Mouse (Mus musculus) heart, embryonic 15.5 days (tissue): ENCODE measurements around the gene Pitpnm1. TPM values are rescaled to one million over a fixed set of nuclear protein-coding genes. Genes with fewer than 3 reads are reported as not detected.

Source experiments
- ATAC-seq: fragments of 200-750 bp; cut with Nextera tagmentation; replicated peaks from 2 replicates; pipeline ENCODE4 v1.8.0; 2017; ENCODE audit warnings: low read depth, moderate TSS enrichment; ENCODE audit not compliant: insufficient number of reproducible peaks, insufficient read depth, low FRiP score
- H3K27ac ChIP-seq: fragments of 300-500 bp; sonication (generic); 2 replicates; pipeline ENCODE4 v1.5.1; 2015; ENCODE audit warnings: mild to moderate bottlenecking, inconsistent platforms
- H3K27me3 ChIP-seq: fragments of 300-500 bp; sonication (generic); 2 replicates; pipeline ENCODE4 v1.6.1; 2015; ENCODE audit warnings: inconsistent platforms
- H3K36me3 ChIP-seq: fragments of 300-500 bp; sonication (generic); 2 replicates; pipeline ENCODE4 v1.6.1; 2015; ENCODE audit warnings: mild to moderate bottlenecking, inconsistent platforms
- H3K4me1 ChIP-seq: fragments of 300-500 bp; sonication (generic); replicated peaks from 2 replicates; pipeline ENCODE4 v1.6.1; 2015; ENCODE audit warnings: inconsistent platforms
- H3K4me2 ChIP-seq: fragments of 300-500 bp; sonication (generic); 2 replicates; pipeline ENCODE4 v1.6.1; 2015; ENCODE audit warnings: inconsistent platforms, mild to moderate bottlenecking, moderate library complexity
- H3K4me3 ChIP-seq: fragments of 300-500 bp; sonication (generic); 2 replicates; pipeline ENCODE4 v1.5.1; 2015; ENCODE audit warnings: mild to moderate bottlenecking, inconsistent platforms
- H3K9ac ChIP-seq: fragments of 300-500 bp; sonication (generic); 2 replicates; pipeline ENCODE4 v1.6.1; 2015; ENCODE audit warnings: mild to moderate bottlenecking, inconsistent platforms
- H3K9me3 ChIP-seq: fragments of 300-500 bp; sonication (generic); replicated peaks from 2 replicates; pipeline ENCODE4 v1.6.1; 2016; ENCODE audit warnings: inconsistent platforms
- WGBS: fragments of 180-500 bp; shearing (Covaris S2); methylation state at CpG from one replicate; pipeline ENCODE4 v1.1.7; 2015; ENCODE audit warnings: mixed read lengths; 5-methylcytosine and 5-hydroxymethylcytosine counted together
- polyA plus RNA-seq: library from polyadenylated mRNA; unstranded; fragments of >200 nt; fragmentation: Nextera tagmentation; extraction: Ambion mirVana; gene quantifications from 2 replicates; pipeline ENCODE4 v1.2.1, GENCODE M21; 2015

Pitpnm1 gene
- polyA plus RNA-seq, 1 experiment from 2014 or later = 17.2 TPM

DNA sequence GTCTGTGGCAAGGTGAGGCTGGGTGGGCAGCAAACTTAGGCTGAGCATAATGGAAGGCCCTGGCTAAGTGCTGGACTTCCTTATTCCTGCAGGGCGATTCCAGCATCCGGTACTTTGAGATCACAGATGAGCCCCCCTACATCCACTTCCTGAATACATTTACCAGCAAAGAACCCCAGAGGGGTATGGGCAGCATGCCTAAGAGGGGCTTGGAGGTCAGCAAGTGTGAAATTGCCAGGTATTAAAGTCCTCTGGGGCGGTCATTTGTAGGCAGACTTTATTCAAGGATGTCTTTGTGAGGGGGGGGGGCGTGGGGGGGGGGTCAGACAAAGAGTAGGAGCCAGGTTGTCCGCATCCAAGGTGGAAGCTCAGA is 51.7 kb downstream of the Pitpnm1 start:
- Histone ChIP-seq H3K27me3 (no peaks in the 10 kb centered on the region), H3K27ac (no peak overlapping the region), H3K4me2 (no peak overlapping the region), H3K4me1 (peaks cover 44% of the 10 kb centered on the region), H3K4me3 (no peak overlapping the region), H3K9ac (no peak overlapping the region), H3K9me3 (no peaks in the 10 kb centered on the region), H3K36me3 (peaks cover 23% of the 10 kb centered on the region)
- 68% methylated on average over 5 of the region's 5 CpGs for WGBS
- no peak for ATAC-seq

DNA sequence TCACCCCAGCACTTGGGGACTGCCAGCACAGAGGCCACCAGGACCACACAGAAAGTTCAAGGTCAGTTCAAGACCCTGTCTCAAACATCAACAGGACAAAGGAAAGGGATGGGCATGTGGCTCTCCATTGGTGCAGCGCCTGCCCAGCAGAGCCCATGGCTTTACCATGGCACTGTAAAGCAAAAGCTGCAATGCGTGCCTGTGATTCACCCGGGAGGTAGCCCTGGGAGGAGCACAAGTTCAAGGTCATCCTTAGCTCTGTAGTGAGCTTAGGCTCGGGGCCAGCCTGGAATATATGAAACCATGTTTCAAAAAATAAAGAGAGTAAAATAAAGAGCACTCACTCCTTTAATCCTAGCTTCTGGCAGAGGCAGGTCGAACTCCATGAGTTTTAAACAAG is 52.1 kb downstream of the Pitpnm1 start:
- Histone ChIP-seq H3K36me3 (peaks cover 28% of the 10 kb centered on the region), H3K27me3 (no peaks in the 10 kb centered on the region), H3K9ac (no peak overlapping the region), H3K27ac (no peak overlapping the region), H3K4me1 (peaks cover 47% of the 10 kb centered on the region), H3K9me3 (no peaks in the 10 kb centered on the region), H3K4me2 (no peak overlapping the region), H3K4me3 (no peak overlapping the region)
- 85% methylated on average over 5 of the region's 5 CpGs for WGBS
- ATAC-seq = no peak

DNA sequence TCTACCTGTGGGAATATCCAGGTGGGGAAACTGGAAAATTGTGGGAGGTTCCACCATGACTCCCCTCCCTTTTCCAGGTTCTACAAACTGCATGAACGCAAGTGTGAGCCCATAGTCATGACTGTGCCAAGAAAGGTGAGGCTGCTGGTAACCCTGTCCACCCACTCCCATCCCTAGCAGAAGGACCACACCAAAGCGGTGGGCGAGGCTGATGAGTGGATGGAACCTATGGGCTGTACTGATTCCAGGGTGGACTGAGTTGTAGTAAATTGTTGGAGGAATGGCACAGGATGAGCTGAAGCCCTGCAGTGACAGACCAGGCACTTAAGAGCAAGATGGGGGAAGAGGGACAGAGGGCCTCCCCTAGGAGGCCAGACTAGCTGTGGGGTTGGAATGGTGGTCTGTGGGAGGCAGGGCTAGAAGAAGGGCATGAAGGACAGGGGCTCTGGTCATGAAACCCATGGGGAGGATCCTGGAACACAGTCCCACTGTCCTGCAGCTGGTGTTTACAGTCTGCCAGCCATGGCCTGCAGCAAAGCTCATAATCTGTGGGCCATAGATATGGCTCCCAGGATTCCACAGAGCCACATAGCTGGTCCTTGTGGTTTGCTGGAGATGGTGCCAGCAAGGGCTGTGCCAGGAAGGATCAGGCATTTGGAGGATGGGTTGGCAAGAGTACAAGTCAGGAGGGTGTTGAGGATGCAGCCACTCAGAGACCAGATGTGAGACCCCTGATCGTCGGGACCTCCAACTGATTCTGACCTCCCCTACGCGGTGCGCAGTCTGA is 52.8 kb downstream of the Pitpnm1 start:
- Histone ChIP-seq H3K4me2 (no peak overlapping the region), H3K4me1 (peaks cover 44% of the 10 kb centered on the region), H3K27me3 (no peaks in the 10 kb centered on the region), H3K27ac (0 out of 2 replicates have a peak overlapping the region, but pooled peaks have one; percentile 17), H3K9me3 (no peaks in the 10 kb centered on the region), H3K4me3 (no peak overlapping the region), H3K9ac (no peak overlapping the region), H3K36me3 (peaks cover 35% of the 10 kb centered on the region)
- ATAC-seq = no peak
- 84% methylated on average over 8 of the region's 8 CpGs for WGBS

DNA sequence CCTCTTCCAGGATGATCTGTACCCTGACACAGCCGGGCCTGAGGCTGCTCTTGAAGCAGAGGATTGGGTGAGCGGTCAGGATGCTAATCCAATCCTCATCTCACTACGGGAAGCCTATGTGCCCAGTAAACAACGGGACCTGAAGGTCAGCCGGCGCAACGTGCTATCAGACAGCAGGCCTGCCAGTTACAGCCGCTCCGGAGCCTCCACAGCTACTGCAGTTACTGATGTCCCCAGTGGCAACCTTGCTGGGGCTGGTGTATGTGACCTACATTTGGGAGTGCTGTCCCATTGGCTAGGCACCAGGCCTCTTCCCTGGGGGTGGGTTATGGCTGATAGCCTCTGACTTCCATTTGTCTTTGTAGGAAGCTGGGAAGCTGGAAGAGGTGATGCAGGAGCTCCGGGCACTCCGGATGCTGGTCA is 53.4 kb downstream of the Pitpnm1 start, which contains the start of gene Ptprcap:
Ptprcap (plus strand) TSS at position 373 of the 423 bp plus-strand sequence.
- Histone ChIP-seq H3K4me3 (no peak within 1 kb of the TSS), H3K9ac (no peak within 1 kb of the TSS), H3K9me3 (no peaks in the 10 kb centered on the region), H3K27me3 (no peaks in the 10 kb centered on the region), H3K4me1 (peaks cover 39% of the 10 kb centered on the region), H3K27ac (0 out of 2 replicates have a peak within 1 kb of the TSS, but pooled peaks have one; percentile 17), H3K36me3 (peaks cover 40% of the 10 kb centered on the region), H3K4me2 (no peak within 1 kb of the TSS)
- 59% methylated on average over 11 of the region's 11 CpGs for WGBS
- no peak for ATAC-seq

DNA sequence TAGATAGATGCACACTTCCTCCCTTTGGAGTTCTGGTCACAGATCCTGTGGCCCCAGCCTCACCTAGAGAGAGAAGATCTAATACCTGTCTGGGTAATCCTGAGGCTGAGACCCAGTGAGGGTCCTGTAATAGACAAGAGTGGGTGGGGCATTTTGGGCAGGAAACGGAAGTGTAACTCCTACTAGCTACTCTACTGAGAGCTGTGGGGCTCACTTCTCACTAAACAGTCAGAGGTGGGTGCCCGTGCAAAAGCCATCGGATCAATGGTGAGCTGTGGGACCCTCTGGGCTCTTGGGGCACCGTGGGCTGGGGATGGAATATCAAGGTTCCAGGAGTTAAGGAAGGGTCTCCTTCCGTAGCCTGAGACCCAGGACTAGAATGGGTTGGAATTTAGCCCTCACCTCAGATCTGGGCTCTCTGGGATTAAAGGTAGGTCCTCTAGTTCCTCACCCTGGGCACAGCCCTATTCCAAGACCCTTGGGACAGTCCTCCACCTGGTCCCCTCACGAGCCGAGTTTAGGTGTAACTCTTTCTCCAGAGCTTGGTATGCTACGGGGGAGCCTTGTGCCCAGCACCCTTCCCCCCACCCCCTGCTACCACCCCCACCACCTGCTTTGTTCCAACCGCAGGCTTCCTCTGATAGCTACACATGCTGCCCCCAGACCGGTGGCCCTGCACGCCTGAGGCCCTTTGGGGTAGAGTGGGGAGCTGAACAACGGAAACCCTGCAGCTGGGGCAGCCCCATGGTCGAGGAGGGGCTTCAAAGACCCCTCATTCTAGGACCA is 54.8 kb downstream of the Pitpnm1 start:
- Histone ChIP-seq H3K4me3 (peak overlapping the region; percentile 17; the same call in 1 of the 2 replicates), H3K4me1 (peaks cover 31% of the 10 kb centered on the region), H3K27me3 (no peaks in the 10 kb centered on the region), H3K4me2 (no peak overlapping the region; the same call in 1 of the 2 replicates), H3K27ac (no peak overlapping the region), H3K9me3 (no peaks in the 10 kb centered on the region), H3K36me3 (peaks cover 54% of the 10 kb centered on the region), H3K9ac (no peak overlapping the region)
- ATAC-seq = no peak
- WGBS = 69% methylated on average over 13 of the region's 13 CpGs

DNA sequence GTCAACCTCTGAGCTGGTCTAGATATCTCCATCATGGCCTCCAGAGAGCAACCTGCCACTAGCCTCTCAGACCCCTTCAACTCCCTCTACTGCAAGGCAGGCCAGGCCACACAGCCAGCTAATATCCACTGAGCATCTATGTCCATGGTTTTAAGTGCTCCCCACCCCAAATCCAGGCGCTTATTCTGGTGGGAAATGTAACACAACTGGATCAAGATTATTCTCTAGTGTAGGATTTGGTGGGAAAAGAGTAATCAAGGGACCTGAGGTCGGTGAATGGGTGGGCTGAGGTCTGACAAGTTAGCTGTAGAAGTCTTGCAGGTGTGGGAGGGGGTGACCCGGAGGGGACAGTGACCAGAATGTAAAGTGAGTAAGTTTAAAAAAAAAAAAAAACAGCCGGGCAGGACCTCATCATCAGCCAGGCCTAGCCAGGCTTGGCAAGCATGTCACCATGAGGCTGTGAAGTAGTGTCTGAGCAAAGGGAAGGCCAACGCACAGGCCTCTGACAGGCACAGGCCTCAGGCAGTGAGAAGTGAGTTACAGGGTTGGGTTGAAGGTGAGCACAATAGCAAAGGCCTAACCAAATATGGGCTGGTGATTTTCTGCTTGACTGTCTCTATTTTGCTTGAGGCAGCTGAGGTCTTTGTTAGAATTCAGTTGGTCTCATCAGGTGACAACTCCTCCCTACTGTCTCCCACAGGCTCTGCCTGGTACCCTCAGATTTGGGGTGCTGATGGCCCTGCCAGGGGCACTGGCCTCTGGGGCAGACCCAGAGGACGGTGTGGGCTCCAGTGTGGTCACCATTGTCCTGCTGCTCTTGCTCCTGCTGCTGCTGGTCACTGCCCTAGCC is 55.6 kb downstream of the Pitpnm1 start:
- no peak for ATAC-seq

DNA sequence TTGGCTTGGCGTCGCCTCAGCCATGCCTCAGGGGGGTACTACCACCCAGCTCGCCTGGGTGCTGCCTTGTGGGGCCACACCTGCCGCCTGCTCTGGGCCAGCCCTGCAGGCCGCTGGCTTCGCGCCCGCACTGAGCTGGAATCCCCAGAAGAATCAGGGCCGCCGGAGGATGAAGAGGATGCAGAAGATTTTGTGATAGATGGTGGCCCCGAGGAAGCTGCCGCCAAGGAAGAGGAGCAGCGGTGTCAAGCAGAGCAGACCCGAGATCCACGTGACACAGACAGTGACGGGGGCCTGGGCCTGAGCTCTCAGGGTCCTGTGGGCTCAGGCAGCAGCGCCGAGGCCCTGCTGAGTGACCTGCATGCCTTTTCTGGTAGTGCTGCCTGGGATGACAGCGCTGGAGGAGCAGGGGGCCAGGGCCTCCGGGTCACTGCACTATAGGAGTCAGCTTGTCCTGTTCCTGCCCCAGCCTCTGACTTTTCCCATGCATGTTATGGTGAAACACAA is 56.3 kb downstream of the Pitpnm1 start:
- Histone ChIP-seq H3K9ac (no peak overlapping the region), H3K4me1 (peaks cover 18% of the 10 kb centered on the region), H3K27me3 (no peaks in the 10 kb centered on the region), H3K27ac (no peak overlapping the region), H3K4me3 (peak overlapping the region; percentile 17; the same call in 1 of the 2 replicates), H3K4me2 (no peak overlapping the region), H3K36me3 (peaks cover 52% of the 10 kb centered on the region), H3K9me3 (no peaks in the 10 kb centered on the region)
- 69% methylated on average over 20 of the region's 20 CpGs for WGBS
- no peak for ATAC-seq

More for the DNA sequence above, 55.6 kb downstream of the Pitpnm1 start:
- Histone ChIP-seq H3K27ac (no peak overlapping the region), H3K9me3 (no peaks in the 10 kb centered on the region), H3K4me2 (no peak overlapping the region), H3K27me3 (no peaks in the 10 kb centered on the region), H3K4me3 (peak overlapping the region; percentile 17; the same call in 1 of the 2 replicates), H3K9ac (no peak overlapping the region), H3K4me1 (peaks cover 22% of the 10 kb centered on the region), H3K36me3 (peaks cover 54% of the 10 kb centered on the region)
- WGBS = 70% methylated on average over 6 of the region's 6 CpGs

DNA sequence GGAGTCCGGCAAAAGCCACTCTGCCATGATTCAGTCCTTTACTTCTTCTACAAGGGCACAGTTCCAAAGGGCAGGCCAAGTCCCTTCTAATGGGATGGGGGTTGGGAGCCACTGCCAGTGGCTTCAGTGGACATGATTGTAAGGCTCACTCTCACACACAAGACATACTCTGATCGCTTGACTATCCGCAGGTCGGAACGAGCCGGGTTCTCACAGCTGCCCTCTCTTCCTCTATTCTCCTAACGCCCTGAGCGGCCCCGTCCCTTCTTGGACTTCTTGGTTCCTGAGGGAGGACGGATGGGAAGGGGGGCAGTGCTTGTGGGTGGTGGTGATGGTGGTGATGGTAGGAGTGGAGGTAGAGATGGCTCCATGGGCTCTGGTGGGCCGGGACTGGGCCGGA is 57.0 kb downstream of the Pitpnm1 start:
- Histone ChIP-seq H3K9me3 (no peaks in the 10 kb centered on the region), H3K4me1 (peaks cover 14% of the 10 kb centered on the region), H3K36me3 (peaks cover 55% of the 10 kb centered on the region), H3K27ac (no peak overlapping the region), H3K4me2 (no peak overlapping the region), H3K27me3 (no peaks in the 10 kb centered on the region), H3K9ac (no peak overlapping the region), H3K4me3 (no peak overlapping the region)
- ATAC-seq = no peak
- 89% methylated on average over 12 of the region's 12 CpGs for WGBS

DNA sequence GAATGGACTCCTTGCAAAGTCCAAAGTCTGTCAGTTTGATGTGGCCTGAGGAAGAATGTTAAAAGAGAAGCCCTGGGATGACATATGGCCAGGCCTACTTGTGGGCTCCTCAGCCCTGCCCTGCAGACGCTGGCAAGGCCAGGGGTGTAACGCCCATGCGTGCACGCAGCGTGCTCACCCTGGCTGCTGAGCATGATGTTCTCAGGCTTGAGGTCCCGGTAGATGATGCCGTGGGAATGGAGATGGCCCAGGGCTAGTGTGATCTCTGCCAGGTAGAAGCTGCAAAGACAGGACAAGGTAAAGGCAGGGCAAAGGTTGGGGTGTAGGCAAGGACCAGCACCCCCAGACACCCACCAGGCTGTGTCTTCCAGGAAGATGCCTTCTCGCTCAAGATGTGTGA is 59.3 kb downstream of the Pitpnm1 start:
- Histone ChIP-seq H3K4me2 (no peak overlapping the region), H3K27me3 (no peaks in the 10 kb centered on the region), H3K9ac (no peak overlapping the region), H3K27ac (no peak overlapping the region), H3K9me3 (no peaks in the 10 kb centered on the region), H3K4me1 (peaks cover 15% of the 10 kb centered on the region), H3K36me3 (peaks cover 48% of the 10 kb centered on the region), H3K4me3 (no peak overlapping the region)
- WGBS = 95% methylated on average over 8 of the region's 8 CpGs
- no peak for ATAC-seq

DNA sequence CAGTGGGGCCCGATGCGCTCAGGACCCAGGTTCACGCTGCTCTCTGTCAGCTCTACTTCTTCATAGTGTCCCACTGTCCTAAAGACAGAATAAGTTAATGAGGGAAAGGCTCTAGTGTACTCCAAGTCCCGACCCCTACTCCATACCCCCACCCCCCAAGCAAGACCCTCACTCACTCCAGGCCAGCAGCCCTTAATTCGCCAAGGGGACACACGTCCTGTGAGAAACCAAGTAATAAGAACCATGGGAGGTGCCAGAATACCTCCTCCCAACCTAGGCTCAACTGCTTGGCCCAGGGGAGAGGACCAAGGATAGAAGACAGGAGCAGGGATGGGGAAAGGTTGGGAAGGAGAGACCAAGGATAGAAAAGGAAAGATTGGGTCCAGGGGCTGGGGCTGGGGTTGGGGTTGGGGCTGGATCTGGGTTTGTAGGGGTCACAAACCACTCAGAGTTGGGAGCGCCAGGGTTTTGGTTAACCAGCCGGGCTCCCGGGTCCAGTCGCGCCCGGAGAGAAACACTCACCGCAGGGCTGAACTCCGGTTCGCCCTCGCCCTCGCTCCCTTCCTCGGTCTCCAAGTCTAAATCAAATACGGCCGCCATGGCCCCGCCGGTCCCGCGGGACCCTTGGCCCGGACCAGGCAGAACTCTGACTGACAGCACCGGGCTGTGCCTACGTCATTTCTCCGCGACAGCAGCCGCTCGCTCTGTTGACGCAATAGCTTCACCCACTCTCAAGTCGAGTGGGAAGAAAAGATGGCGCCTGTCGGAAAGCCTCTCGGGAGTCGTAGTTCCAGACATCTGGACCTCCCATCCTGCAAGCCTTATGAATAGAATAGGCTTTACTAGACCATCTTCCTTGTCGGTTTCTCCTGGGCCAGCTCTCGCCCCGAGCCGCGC is 63.1 kb downstream of the Pitpnm1 start, which contains the start of gene Rps6kb2:
Rps6kb2 (minus strand) TSS at position 709 of the 897 bp plus-strand sequence.
- Histone ChIP-seq H3K27me3 (no peaks in the 10 kb centered on the region), H3K4me2 (peak within 1 kb of the TSS; percentile 90), H3K27ac (peak within 1 kb of the TSS; percentile 27), H3K9me3 (no peaks in the 10 kb centered on the region), H3K4me3 (peak within 1 kb of the TSS; percentile 75), H3K9ac (peak within 1 kb of the TSS; percentile 83), H3K4me1 (peaks cover 32% of the 10 kb centered on the region), H3K36me3 (peaks cover 32% of the 10 kb centered on the region)
- WGBS = 7% methylated on average over 42 of the region's 42 CpGs
- ATAC-seq = peak; percentile 78
